26 mouse cellular contexts compared by ENCODE assay signal in genomic region chr7:75050231-75050630, GRCm38 (mm10).
DNase-seq lines count a peak whose midpoint lies in the region; ATAC-seq and TF ChIP-seq lines count a peak whose summit lies in the region.
"Had no signal": no experiment of that assay in that cellular context is flagged by ENCODE, and none has a peak within 500 bp of the region (broad histone marks: within the 10 kb centered on the region; RNA-seq: fewer than 3 reads in every experiment).

No protein-coding gene starts in this region.

- WGBS in kidney, postnatal 0 days: 55% methylated on average over 1 of the region's 1 CpGs
- WGBS in lung, postnatal 0 days: 31% methylated on average over 1 of the region's 1 CpGs

- no peak overlapping the region for H3K4me2 ChIP-seq in kidney, postnatal 0 days (ENCODE audit: low read length)
- no peak overlapping the region for H3K4me2 ChIP-seq in lung, postnatal 0 days (replicated peaks; ENCODE audit: low read depth, low read length)
- H3K4me2 ChIP-seq: embryonic facial prominence, embryonic 13.5 days; forebrain, embryonic 12.5 days; forebrain, embryonic 15.5 days; heart, embryonic 12.5 days; heart, embryonic 15.5 days; hindbrain, embryonic 14.5 days had no signal

- no peak for TF ChIP-seq CTCF in kidney, postnatal 0 days (IDR thresholded peaks at IDR 0.05; ENCODE audit: low read depth)
- TF ChIP-seq CTCF in lung, postnatal 0 days (IDR thresholded peaks at IDR 0.05): no peak

- no peaks in the 10 kb centered on the region for H3K4me1 ChIP-seq in kidney, postnatal 0 days (replicated peaks; ENCODE audit: insufficient read depth, low read length)
- no peaks in the 10 kb centered on the region for H3K4me1 ChIP-seq in lung, postnatal 0 days (ENCODE audit: insufficient read depth, low read depth, low read length)
- H3K4me1 ChIP-seq: embryonic facial prominence, embryonic 10.5 days; embryonic facial prominence, embryonic 13.5 days; forebrain, embryonic 12.5 days; forebrain, embryonic 15.5 days had no signal

- H3K4me3 ChIP-seq in kidney, postnatal 0 days (replicated peaks; ENCODE audit: low read depth, low read length): no peak overlapping the region
- no peak overlapping the region for H3K4me3 ChIP-seq in lung, postnatal 0 days (ENCODE audit: low read depth, low read length)
- H3K4me3 ChIP-seq: embryonic facial prominence, embryonic 10.5 days; embryonic facial prominence, embryonic 13.5 days; erythroblast, embryonic 14.5 days; forebrain, embryonic 12.5 days; forebrain, embryonic 15.5 days; heart, embryonic 12.5 days; heart, embryonic 15.5 days had no signal

- H3K36me3 ChIP-seq in kidney, postnatal 0 days (ENCODE audit: insufficient read depth, low read length): no peaks in the 10 kb centered on the region
- H3K36me3 ChIP-seq in lung, postnatal 0 days (ENCODE audit: insufficient read depth, low read length): no peaks in the 10 kb centered on the region
- H3K36me3 ChIP-seq: embryonic facial prominence, embryonic 10.5 days; embryonic facial prominence, embryonic 13.5 days; forebrain, embryonic 12.5 days; forebrain, embryonic 15.5 days; G1E; heart, embryonic 12.5 days; heart, embryonic 15.5 days had no signal

- no peak overlapping the region for H3K9ac ChIP-seq in kidney, postnatal 0 days (ENCODE audit: low read depth, low read length)
- no peak overlapping the region for H3K9ac ChIP-seq in lung, postnatal 0 days (replicated peaks; ENCODE audit: low read depth)
- H3K9ac ChIP-seq: embryonic facial prominence, embryonic 13.5 days; forebrain, embryonic 12.5 days; forebrain, embryonic 15.5 days; heart, embryonic 12.5 days; heart, embryonic 15.5 days; hindbrain, embryonic 14.5 days had no signal

- peak; percentile 19 for DNase-seq in heart, adult 11 months
- no peak for DNase-seq in heart, postnatal 25 days (ENCODE audit: low spot score)
- DNase-seq in kidney, postnatal 0 days (ENCODE audit: low spot score): peak; percentile 69
- DNase-seq in kidney, postnatal 25 days: no peak
- DNase-seq in lung, postnatal 0 days (ENCODE audit: low spot score): peak; percentile 63
- DNase-seq in lung, postnatal 36 days: no peak
- no peak for DNase-seq in thymus, adult 18-20 months
- DNase-seq: adrenal gland, postnatal 10 days; B cell, adult 2 months; cerebellum, adult 11 months; cerebellum, adult 2 months; cerebellum, adult 9-11 months; cerebellum, postnatal 25 days; embryo, embryonic 11 days; gastrocnemius, postnatal 36 days had no signal

- intact Hi-C loops in heart, postnatal 25 days (cut with DNase I): no loop called here

- no peaks in the 10 kb centered on the region for H3K27me3 ChIP-seq in kidney, postnatal 0 days (ENCODE audit: insufficient read depth, low read length)
- H3K27me3 ChIP-seq in lung, postnatal 0 days (replicated peaks; ENCODE audit: insufficient read depth, low read length): no peaks in the 10 kb centered on the region
- H3K27me3 ChIP-seq: embryonic facial prominence, embryonic 13.5 days; forebrain, embryonic 12.5 days; forebrain, embryonic 15.5 days; heart, embryonic 12.5 days; heart, embryonic 15.5 days; Patski had no signal

- H3K9me3 ChIP-seq in kidney, postnatal 0 days (replicated peaks; ENCODE audit: low read length): no peaks in the 10 kb centered on the region
- H3K9me3 ChIP-seq in lung, postnatal 0 days (ENCODE audit: low read length): no peaks in the 10 kb centered on the region
- H3K9me3 ChIP-seq: embryonic facial prominence, embryonic 10.5 days; embryonic facial prominence, embryonic 13.5 days; forebrain, embryonic 12.5 days; forebrain, embryonic 15.5 days; G1E; heart, embryonic 12.5 days; heart, embryonic 15.5 days had no signal

- no peak overlapping the region for H3K27ac ChIP-seq in kidney, postnatal 0 days
- no peak overlapping the region for H3K27ac ChIP-seq in lung, postnatal 0 days (ENCODE audit: low read length)
- H3K27ac ChIP-seq: embryonic facial prominence, embryonic 10.5 days; embryonic facial prominence, embryonic 13.5 days; forebrain, embryonic 12.5 days; forebrain, embryonic 15.5 days; heart, embryonic 15.5 days; hindbrain, embryonic 14.5 days; hindbrain, postnatal 0 days had no signal

- ATAC-seq in kidney, postnatal 0 days (replicated peaks; ENCODE audit: low FRiP score, low read depth): no peak
- peak; percentile 47 for ATAC-seq in lung, postnatal 0 days
- ATAC-seq: forebrain, embryonic 15.5 days; hindbrain, postnatal 0 days; Patski had no signal

- TF ChIP-seq EP300 in lung, postnatal 0 days (IDR thresholded peaks at IDR 0.05): no peak

Comparison
In these comparisons a context has a peak if more than half of its experiments do, and no peak if none do; other contexts are left out.
1. DNase-seq: peak in heart, adult 11 months (single experiment), kidney, postnatal 0 days (single experiment) and lung, postnatal 0 days (single experiment); none in heart, postnatal 25 days (single experiment), kidney, postnatal 25 days (0 of 2), lung, postnatal 36 days (single experiment) and thymus, adult 18-20 months (0 of 2).